ENCODE assay signal across 24 mouse cellular contexts in the genomic region with DNA sequence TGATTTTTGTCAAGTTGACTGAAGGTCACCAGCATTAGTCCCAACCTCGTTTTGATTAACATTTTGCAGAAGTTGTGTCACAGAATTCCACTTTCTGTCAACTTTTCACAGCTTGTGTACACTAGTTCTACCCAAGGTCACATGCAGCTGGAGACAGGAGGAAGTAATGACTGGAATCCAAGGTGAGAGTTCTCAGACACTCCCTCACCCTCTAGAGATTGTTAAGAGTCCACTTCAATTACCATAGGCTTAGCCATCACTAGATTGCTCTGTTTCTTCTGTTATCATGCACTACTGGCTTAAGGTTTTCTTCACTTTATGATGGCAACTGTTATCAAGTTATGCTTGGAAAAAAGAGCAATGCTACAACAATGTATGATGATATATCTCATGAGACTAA.
DNase-seq lines count a peak whose midpoint lies in the region; ATAC-seq lines count a peak whose summit lies in the region.
"Had no signal": no experiment of that assay in that cellular context is flagged by ENCODE, and none has a peak within 500 bp of the region (broad histone marks: within the 10 kb centered on the region; RNA-seq: fewer than 3 reads in every experiment).

No protein-coding gene starts in this region.

- ATAC-seq in intestine, embryonic 16.5 days, result peak; percentile 85
- ATAC-seq in CD4-positive, CD25-positive, alpha-beta regulatory T cell, adult 4 months, result no peak
- ATAC-seq: activated CD4-positive, CD25-positive, alpha-beta regulatory T cell, adult 4 months; Patski had no signal

- no peaks in the 10 kb centered on the region for H3K9me3 ChIP-seq in intestine, embryonic 16.5 days (ENCODE audit: control insufficient read depth, low read length)
- H3K9me3 ChIP-seq: embryonic facial prominence, embryonic 13.5 days; embryonic facial prominence, embryonic 15.5 days; forebrain, embryonic 10.5 days; forebrain, embryonic 12.5 days; G1E had no signal

- peak; percentile 8 for DNase-seq in R1 (ENCODE audit: low read depth, low spot score)
- peak; percentile 3 for DNase-seq in ZHBTc4 (ENCODE audit: low read depth, low spot score)
- DNase-seq in kidney, postnatal 10 days, result no peak
- DNase-seq in left cerebral cortex, adult 11 months (ENCODE audit: low spot score), result no peak
- DNase-seq: adrenal gland, postnatal 10 days; adrenal gland, postnatal 25 days; cerebellum, adult 11 months; cerebellum, adult 18-20 months; cerebellum, adult 8-10 months; cerebellum, adult 9-11 months; cerebellum, postnatal 14 days; cerebellum, postnatal 36 days; embryo, embryonic 11 days had no signal

- no peak overlapping the region for H3K27ac ChIP-seq in intestine, embryonic 16.5 days (ENCODE audit: low read length)
- H3K27ac ChIP-seq: embryonic facial prominence, embryonic 13.5 days; embryonic facial prominence, embryonic 15.5 days; forebrain, embryonic 10.5 days; forebrain, embryonic 12.5 days had no signal

- no peaks in the 10 kb centered on the region for H3K27me3 ChIP-seq in intestine, embryonic 16.5 days (replicated peaks; ENCODE audit: control insufficient read depth, insufficient read depth, low read length)
- H3K27me3 ChIP-seq: CH12.LX; embryonic facial prominence, embryonic 13.5 days; embryonic facial prominence, embryonic 15.5 days; forebrain, embryonic 12.5 days had no signal

- no peaks in the 10 kb centered on the region for H3K36me3 ChIP-seq in intestine, embryonic 16.5 days (ENCODE audit: control insufficient read depth, insufficient read depth, low read length)
- H3K36me3 ChIP-seq: embryonic facial prominence, embryonic 13.5 days; embryonic facial prominence, embryonic 15.5 days; forebrain, embryonic 10.5 days; forebrain, embryonic 12.5 days; G1E had no signal

- no peak overlapping the region for H3K4me2 ChIP-seq in intestine, embryonic 16.5 days (ENCODE audit: low read depth, low read length)
- H3K4me2 ChIP-seq: embryonic facial prominence, embryonic 13.5 days; embryonic facial prominence, embryonic 15.5 days; forebrain, embryonic 12.5 days had no signal

- H3K4me3 ChIP-seq in intestine, embryonic 16.5 days (ENCODE audit: low read length), result no peak overlapping the region
- H3K4me3 ChIP-seq: embryonic facial prominence, embryonic 13.5 days; embryonic facial prominence, embryonic 15.5 days; erythroblast, embryonic 14.5 days; forebrain, embryonic 10.5 days; forebrain, embryonic 12.5 days had no signal

- WGBS in intestine, embryonic 16.5 days, result 26% methylated on average over 1 of the region's 1 CpGs

- H3K4me1 ChIP-seq in intestine, embryonic 16.5 days (ENCODE audit: control insufficient read depth, insufficient read depth, low read length), result no peaks in the 10 kb centered on the region
- H3K4me1 ChIP-seq: embryonic facial prominence, embryonic 13.5 days; embryonic facial prominence, embryonic 15.5 days; forebrain, embryonic 10.5 days had no signal

- no peak overlapping the region for H3K9ac ChIP-seq in intestine, embryonic 16.5 days (ENCODE audit: low read depth, low read length)
- H3K9ac ChIP-seq: embryonic facial prominence, embryonic 13.5 days; embryonic facial prominence, embryonic 15.5 days; forebrain, embryonic 12.5 days had no signal

Comparison
In these comparisons a context has a peak if more than half of its experiments do, and no peak if none do; other contexts are left out.
1. DNase-seq: peak in R1 (single experiment) and ZHBTc4 (single experiment); none in kidney, postnatal 10 days (single experiment) and left cerebral cortex, adult 11 months (single experiment).